ENCODE assay signal across 8 mouse cellular contexts in the genomic region with DNA sequence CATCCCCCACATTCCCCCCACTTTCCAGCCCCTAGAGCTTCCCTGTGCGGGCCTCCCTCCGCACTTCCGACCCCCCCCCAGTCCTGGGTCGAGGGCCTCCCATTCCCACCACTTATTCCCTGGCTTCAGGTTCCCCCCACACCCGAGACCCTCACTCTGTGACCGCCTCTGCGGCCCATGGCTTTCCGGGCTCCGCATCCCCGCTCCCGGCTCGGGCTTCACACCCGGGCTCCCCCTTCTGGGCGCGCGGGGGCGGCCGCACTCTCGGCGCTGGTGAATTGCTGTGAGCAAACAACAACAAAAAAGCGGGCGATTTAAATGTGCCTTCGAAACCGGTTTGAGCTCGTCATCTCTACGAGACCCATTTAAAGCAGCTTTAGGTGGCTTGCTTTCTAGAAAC. TPM values are rescaled to one million over a fixed set of nuclear protein-coding genes. Genes with fewer than 3 reads are reported as not detected.
A peak's percentile ranks its signal among the peaks of the same experiment; 100 is the strongest.
DNase-seq lines count a peak whose midpoint lies in the region; ATAC-seq lines count a peak whose summit lies in the region.

No protein-coding gene starts in this region.

- peak; percentile 50 for ATAC-seq in megakaryocyte, adult 5-6 weeks (ENCODE audit: poor library complexity, severe bottlenecking)

- DNase-seq in adipocyte (ENCODE audit: low spot score) = peak; percentile 84
- DNase-seq in embryo, embryonic 10 days (ENCODE audit: low spot score) = peak; percentile 68
- peak; percentile 86 for DNase-seq in gastrocnemius, postnatal 10 days
- peak; percentile 87 for DNase-seq in induced T-regulatory cell, adult 2 months (ENCODE audit: low read depth)
- DNase-seq in left cerebral cortex, adult 8-10 months (ENCODE audit: low spot score in 2 of 2) = peak; percentile 63 to 77
- peak; percentile 81 for DNase-seq in right cerebral cortex, adult 2 months (ENCODE audit: low spot score in 2 of 2)
- peak; percentile 75 for DNase-seq in urinary bladder, adult 2 months (ENCODE audit: low spot score)

RNA-seq across cellular contexts. Expression of gene Jade1, which starts 10.4 kb away (rescaled TPM):
- 10 to 100 TPM; 26.0 to 31.1 TPM for total RNA-seq in gastrocnemius, postnatal 10 days (2021)
- total RNA-seq in left cerebral cortex, adult 8-10 months (2022) = 10 to 100 TPM; 46.6 to 57.7 (median 50.1) TPM
- 23.4 and 26.5 TPM in 2 replicates for total RNA-seq in megakaryocyte, adult 5-6 weeks (2015)
- total RNA-seq in megakaryocyte, adult 5-6 weeks (2017) = 17.7 and 20.4 TPM in 2 replicates
- 17.1 and 19.3 TPM in 2 replicates for polyA plus RNA-seq in urinary bladder, adult 2 months (2012; rRNA removed)

Comparison
In these comparisons a context has a peak if more than half of its experiments do, and no peak if none do; other contexts are left out.
1. Peak in every context shown above with its lines: DNase-seq and ATAC-seq.